Mouse (Mus musculus): ENCODE measurements around the gene St3gal4. TPM values are rescaled to one million over a fixed set of nuclear protein-coding genes. Genes with fewer than 3 reads are reported as not detected.

Gene St3gal4
- polyA plus RNA-seq, 1 experiment, result 46.5 TPM

- TF ChIP-seq GATA1 (IDR thresholded peaks at IDR 0.05; ENCODE audit: low read length), result no peak
Observed at GRCm38 (mm10) chr9:35018056-35018455, 101.0 kb downstream of the St3gal4 start.

GRCm38 (mm10) chr9:35017563-35017962 is 101.5 kb downstream of the St3gal4 start:
- TF ChIP-seq GATA1 (IDR thresholded peaks at IDR 0.05; ENCODE audit: low read length), result no peak

- TF ChIP-seq GATA1 (IDR thresholded peaks at IDR 0.05; ENCODE audit: low read length), result no peak
Observed at GRCm38 (mm10) chr9:35016762-35017161, 102.3 kb downstream of the St3gal4 start.

GRCm38 (mm10) chr9:35007697-35008341 is 111.2 kb downstream of the St3gal4 start:
- TF ChIP-seq GATA1 (IDR thresholded peaks at IDR 0.05; ENCODE audit: low read length), result no peak

- no peak for TF ChIP-seq GATA1 (IDR thresholded peaks at IDR 0.05; ENCODE audit: low read length)
Observed at GRCm38 (mm10) chr9:35004113-35004512, 115.0 kb downstream of the St3gal4 start.

- no peak for TF ChIP-seq GATA1 (IDR thresholded peaks at IDR 0.05; ENCODE audit: low read length)
Observed at GRCm38 (mm10) chr9:34997880-34998865, 120.9 kb downstream of the St3gal4 start.

Other genes with a start within 250 kb of the St3gal4 start
- gene Dcps, start 56.8 kb upstream of the St3gal4 start, polyA plus RNA-seq (2012), result 83.2 and 112 TPM in 2 replicates
- 4.6 and 4.8 TPM in 2 replicates for gene Srpr, start 80.9 kb upstream of the St3gal4 start, polyA plus RNA-seq (2012)
- 6.0 and 7.2 TPM in 2 replicates for gene Tirap, start 81.0 kb upstream of the St3gal4 start, polyA plus RNA-seq (2012)
- gene Foxred1, start 91.8 kb upstream of the St3gal4 start, polyA plus RNA-seq (2012), result 9.0 and 16.6 TPM in 2 replicates
- gene Fam118b, start 148.5 kb upstream of the St3gal4 start, polyA plus RNA-seq (2012), result 2.3 and 3.0 TPM in 2 replicates
- gene Rpusd4, start 148.6 kb upstream of the St3gal4 start, polyA plus RNA-seq (2012), result 1.1 and 3.2 TPM in 2 replicates